Mouse (Mus musculus): ENCODE results near the gene Tram2. TPM values are rescaled to one million over a fixed set of nuclear protein-coding genes. Genes with fewer than 3 reads are reported as not detected.
A peak's percentile ranks its signal among the peaks of the same experiment; 100 is the strongest.

Gene Tram2
- polyA plus RNA-seq, 2 experiments: 1.2 to 1.8 TPM

GRCm38 (mm10) chr1:20974341-20975135 is 104.5 kb downstream of the Tram2 start:
- DNase-seq (ENCODE audit: low read depth in 3 of 3, low spot score in 3 of 3) (no peak), ATAC-seq (ENCODE audit: insufficient read depth) (no peak)
- Histone ChIP-seq H3K4me2 (ENCODE audit: low read depth) (no peak overlapping the region), H3K4me1 (replicated peaks; ENCODE audit: control insufficient read depth in 2 of 2, insufficient read depth in 2 of 2, low read length in 1 of 2) (no peaks in the 10 kb centered on the region), H3K36me3 (replicated peaks; ENCODE audit: control insufficient read depth, insufficient read depth, low read depth) (no peaks in the 10 kb centered on the region), H3K4me3 (ENCODE audit: insufficient read depth in 1 of 2, low read depth in 2 of 2, low read length in 2 of 2) (no peak overlapping the region), H3K27me3 (ENCODE audit: control insufficient read depth, insufficient read depth, low read length) (no peaks in the 10 kb centered on the region), H3K27ac (no peak overlapping the region), H3K9me3 (ENCODE audit: control insufficient read depth, low read length) (no peaks in the 10 kb centered on the region), H3K9ac (replicated peaks) (no peak overlapping the region)
- 47% methylated on average over 9 of the region's 9 CpGs for WGBS (ENCODE audit: insufficient replicate concordance)
- TF ChIP-seq EP300 (IDR thresholded peaks at IDR 0.05; ENCODE audit: low read depth) (no peak), CTCF (IDR thresholded peaks at IDR 0.05; ENCODE audit: low read depth) (no peak)

DNA sequence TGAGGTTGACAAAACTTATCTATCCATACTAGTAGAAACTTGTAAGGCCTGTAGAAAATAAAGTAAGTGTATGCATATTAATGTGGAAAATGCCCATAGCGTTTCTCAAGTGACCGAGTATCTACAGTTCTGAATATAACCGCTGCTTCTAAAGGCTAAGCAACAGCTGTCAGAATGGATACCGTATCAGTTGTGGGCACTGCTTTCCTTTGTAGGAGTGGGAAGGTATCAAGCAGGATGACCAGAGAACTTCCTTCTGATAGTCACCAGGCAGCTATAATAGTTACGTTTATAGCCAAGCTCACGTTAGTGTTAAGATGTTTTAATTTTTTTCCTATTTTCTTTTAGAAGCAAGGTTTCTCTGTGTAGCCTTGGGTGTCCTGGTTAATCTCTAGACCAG is 105.6 kb downstream of the Tram2 start:
- ATAC-seq (ENCODE audit: insufficient read depth) (no peak), DNase-seq (ENCODE audit: low read depth in 3 of 3, low spot score in 3 of 3) (no peak)
- Histone ChIP-seq H3K4me2 (ENCODE audit: low read depth) (no peak overlapping the region), H3K4me1 (replicated peaks; ENCODE audit: control insufficient read depth in 2 of 2, insufficient read depth in 2 of 2, low read length in 1 of 2) (no peaks in the 10 kb centered on the region), H3K36me3 (replicated peaks; ENCODE audit: control insufficient read depth, insufficient read depth, low read depth) (no peaks in the 10 kb centered on the region), H3K4me3 (ENCODE audit: insufficient read depth in 1 of 2, low read depth in 2 of 2, low read length in 2 of 2) (no peak overlapping the region), H3K27ac (no peak overlapping the region), H3K9ac (replicated peaks) (no peak overlapping the region), H3K9me3 (ENCODE audit: control insufficient read depth, low read length) (no peaks in the 10 kb centered on the region), H3K27me3 (ENCODE audit: control insufficient read depth, insufficient read depth, low read length) (no peaks in the 10 kb centered on the region)
- WGBS (ENCODE audit: insufficient replicate concordance): 25% methylated on average over 6 of the region's 6 CpGs
- no peak for TF ChIP-seq EP300 (IDR thresholded peaks at IDR 0.05; ENCODE audit: low read depth)
- no peak for TF ChIP-seq CTCF (IDR thresholded peaks at IDR 0.05; ENCODE audit: low read depth)

DNA sequence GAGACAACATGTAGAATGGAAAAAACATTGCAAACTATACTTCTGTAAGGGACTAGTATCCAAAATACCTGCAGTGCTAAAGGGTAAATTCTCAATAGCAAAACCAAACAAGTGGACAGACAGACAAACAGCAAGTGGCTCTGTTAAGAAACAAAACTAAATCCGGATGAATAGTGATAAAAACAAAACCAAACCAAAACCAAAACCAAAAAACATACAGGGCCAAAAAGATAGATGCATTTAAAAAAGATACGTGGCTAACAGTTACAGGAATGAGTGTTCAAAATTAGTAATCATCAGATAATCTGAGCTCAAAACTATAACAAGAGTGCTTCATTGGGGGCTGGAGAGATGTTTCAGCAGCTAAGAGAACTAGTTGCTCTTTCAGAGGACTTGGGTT is 109.4 kb downstream of the Tram2 start:
- TF ChIP-seq EP300 (IDR thresholded peaks at IDR 0.05; ENCODE audit: low read depth) (no peak), CTCF (IDR thresholded peaks at IDR 0.05; ENCODE audit: low read depth) (no peak)
- 43% methylated on average over 2 of the region's 2 CpGs for WGBS (ENCODE audit: insufficient replicate concordance)
- H3K4me2 ChIP-seq (ENCODE audit: low read depth): no peak overlapping the region

GRCm38 (mm10) chr1:20954876-20955275 is 124.2 kb downstream of the Tram2 start:
- H3K27ac ChIP-seq: no peak overlapping the region
- no peak for TF ChIP-seq CTCF (IDR thresholded peaks at IDR 0.05; ENCODE audit: low read depth)
- no peak for TF ChIP-seq EP300 (IDR thresholded peaks at IDR 0.05; ENCODE audit: low read depth)
- no peaks in the 10 kb centered on the region for H3K36me3 ChIP-seq (replicated peaks; ENCODE audit: control insufficient read depth, insufficient read depth, low read depth)
- no peak overlapping the region for H3K4me2 ChIP-seq (ENCODE audit: low read depth)
- DNase-seq (ENCODE audit: low read depth in 3 of 3, low spot score in 3 of 3) (no peak), ATAC-seq (ENCODE audit: insufficient read depth) (no peak)
- WGBS (ENCODE audit: insufficient replicate concordance): 58% methylated on average over 3 of the region's 3 CpGs
- no peaks in the 10 kb centered on the region for H3K9me3 ChIP-seq (ENCODE audit: control insufficient read depth, low read length)
- H3K4me1 ChIP-seq (replicated peaks; ENCODE audit: control insufficient read depth in 2 of 2, insufficient read depth in 2 of 2, low read length in 1 of 2): peaks cover 0 to 5% of the 10 kb centered on the region in 2 experiments; a peak in 3 of 4 replicates
- no peak overlapping the region for H3K9ac ChIP-seq (replicated peaks)
- H3K4me3 ChIP-seq (ENCODE audit: insufficient read depth in 1 of 2, low read depth in 2 of 2, low read length in 2 of 2): no peak overlapping the region
- no peaks in the 10 kb centered on the region for H3K27me3 ChIP-seq (ENCODE audit: control insufficient read depth, insufficient read depth, low read length)

More for the DNA sequence above, 109.4 kb downstream of the Tram2 start:
- no peak for ATAC-seq (ENCODE audit: insufficient read depth)
- Histone ChIP-seq H3K9ac (replicated peaks) (no peak overlapping the region), H3K4me3 (ENCODE audit: insufficient read depth in 1 of 2, low read depth in 2 of 2, low read length in 2 of 2) (no peak overlapping the region), H3K4me1 (replicated peaks; ENCODE audit: control insufficient read depth in 2 of 2, insufficient read depth in 2 of 2, low read length in 1 of 2) (no peaks in the 10 kb centered on the region), H3K9me3 (ENCODE audit: control insufficient read depth, low read length) (no peaks in the 10 kb centered on the region), H3K36me3 (replicated peaks; ENCODE audit: control insufficient read depth, insufficient read depth, low read depth) (no peaks in the 10 kb centered on the region), H3K27ac (no peak overlapping the region), H3K27me3 (ENCODE audit: control insufficient read depth, insufficient read depth, low read length) (no peaks in the 10 kb centered on the region)
- no peak for DNase-seq (ENCODE audit: low read depth in 3 of 3, low spot score in 3 of 3)

GRCm38 (mm10) chr1:20951799-20952198 is 127.2 kb downstream of the Tram2 start:
- WGBS (ENCODE audit: insufficient replicate concordance): 16% methylated on average over 16 of the region's 16 CpGs
- H3K9ac ChIP-seq (replicated peaks): peak overlapping the region; percentile 35; the same call in 1 of the 2 replicates
- no peak overlapping the region for H3K27ac ChIP-seq
- TF ChIP-seq CTCF (IDR thresholded peaks at IDR 0.05; ENCODE audit: low read depth) (no peak), EP300 (IDR thresholded peaks at IDR 0.05; ENCODE audit: low read depth) (no peak)
- H3K9me3 ChIP-seq (ENCODE audit: control insufficient read depth, low read length): no peaks in the 10 kb centered on the region
- DNase-seq (ENCODE audit: low read depth in 3 of 3, low spot score in 3 of 3) (no peak), ATAC-seq (ENCODE audit: insufficient read depth) (peak; percentile 29)
- no peaks in the 10 kb centered on the region for H3K27me3 ChIP-seq (ENCODE audit: control insufficient read depth, insufficient read depth, low read length)
- H3K4me1 ChIP-seq (replicated peaks; ENCODE audit: control insufficient read depth in 2 of 2, insufficient read depth in 2 of 2, low read length in 1 of 2): peaks cover 0 to 5% of the 10 kb centered on the region in 2 experiments; a peak in 3 of 4 replicates
- H3K36me3 ChIP-seq (replicated peaks; ENCODE audit: control insufficient read depth, insufficient read depth, low read depth): no peaks in the 10 kb centered on the region
- peak overlapping the region; percentile 55 for H3K4me3 ChIP-seq (ENCODE audit: insufficient read depth in 1 of 2, low read depth in 2 of 2, low read length in 2 of 2)
- peak overlapping the region; percentile 69 for H3K4me2 ChIP-seq (ENCODE audit: low read depth)
